Mouse (Mus musculus): Measurements from ENCODE around the gene Plac1.
"Not testable (repeated sequence)": the region's sequence is repeated elsewhere in the genome, so short reads cannot be mapped to it uniquely, and the experiment has no call there.

Plac1 gene

GRCm38 (mm10) chrX:53046033-53046432, 193.9 kb downstream of the Plac1 start:
- no peak for DNase-seq (ENCODE audit: low spot score)

GRCm38 (mm10) chrX:53045187-53045903, 194.6 kb downstream of the Plac1 start:
- no peak for DNase-seq (ENCODE audit: low spot score)

- DNase-seq (ENCODE audit: low spot score) = no peak
Observed at GRCm38 (mm10) chrX:53041006-53041405, 198.9 kb downstream of the Plac1 start.

GRCm38 (mm10) chrX:53040138-53040537, 199.8 kb downstream of the Plac1 start:
- no peak for DNase-seq (ENCODE audit: low spot score)

- DNase-seq (ENCODE audit: low spot score) = peak; percentile 39
Observed at GRCm38 (mm10) chrX:53039651-53040050, 200.3 kb downstream of the Plac1 start.

- no peak for DNase-seq (ENCODE audit: low spot score)
Observed at GRCm38 (mm10) chrX:53038194-53038593, 201.7 kb downstream of the Plac1 start.

GRCm38 (mm10) chrX:53029559-53029958, 210.4 kb downstream of the Plac1 start:
- DNase-seq (ENCODE audit: low spot score) = no peak

- no peak for DNase-seq (ENCODE audit: low spot score)
Observed at GRCm38 (mm10) chrX:53025471-53026223, 214.3 kb downstream of the Plac1 start.

GRCm38 (mm10) chrX:53024268-53024667, 215.6 kb downstream of the Plac1 start:
- not testable (repeated sequence) for DNase-seq (ENCODE audit: low spot score)

GRCm38 (mm10) chrX:53023021-53023420, 216.9 kb downstream of the Plac1 start:
- no peak for DNase-seq (ENCODE audit: low spot score)
